Mouse (Mus musculus): ENCODE data around the gene Uts2r. TPM values are rescaled to one million over a fixed set of nuclear protein-coding genes. Genes with fewer than 3 reads are reported as not detected.

The Uts2r gene
- polyA plus RNA-seq, 2 experiments, result not detected

DNA sequence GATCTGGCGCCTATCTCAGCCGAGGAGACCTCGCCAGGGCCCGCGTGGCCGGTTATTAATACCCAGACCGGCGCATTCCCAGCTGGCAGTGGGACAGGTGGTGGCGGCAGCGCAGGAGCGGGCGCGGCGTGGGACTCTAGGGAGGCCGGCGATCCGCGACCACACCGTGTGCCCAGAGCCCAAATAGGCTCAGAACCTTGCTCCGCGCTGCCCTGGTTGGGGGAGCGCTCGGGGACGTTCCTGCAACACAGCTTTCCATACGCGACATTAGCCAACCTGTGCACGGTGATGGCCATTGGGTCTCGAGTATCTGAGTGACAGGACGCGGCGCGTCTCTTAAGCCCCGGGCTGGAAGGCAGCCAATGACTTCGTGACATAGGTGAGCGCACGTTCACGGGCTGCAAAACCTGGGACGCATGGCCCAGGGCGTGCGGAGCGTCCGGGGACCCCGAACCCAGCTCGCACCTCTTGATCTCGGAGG, 3.6 kb upstream of the Uts2r start:
- WGBS (ENCODE audit: insufficient replicate concordance), result 4% methylated on average over 45 of the region's 45 CpGs
- Histone ChIP-seq H3K27ac (no peak overlapping the region), H3K4me1 (replicated peaks; ENCODE audit: control insufficient read depth in 2 of 2, insufficient read depth in 2 of 2, low read length in 1 of 2) (no peaks in the 10 kb centered on the region), H3K36me3 (replicated peaks; ENCODE audit: control insufficient read depth, insufficient read depth, low read depth) (no peaks in the 10 kb centered on the region), H3K4me2 (ENCODE audit: low read depth) (peak overlapping the region; percentile 44), H3K27me3 (ENCODE audit: control insufficient read depth, insufficient read depth, low read length) (peaks cover 23% of the 10 kb centered on the region), H3K4me3 (ENCODE audit: insufficient read depth in 1 of 2, low read depth in 2 of 2, low read length in 2 of 2) (peak overlapping the region in 1 of 2 experiments; percentile 16; a peak in 1 of 4 replicates), H3K9me3 (ENCODE audit: control insufficient read depth, low read length) (no peaks in the 10 kb centered on the region), H3K9ac (replicated peaks) (no peak overlapping the region)
- TF ChIP-seq EP300 (IDR thresholded peaks at IDR 0.05; ENCODE audit: low read depth) (no peak), CTCF (IDR thresholded peaks at IDR 0.05; ENCODE audit: low read depth) (no peak)
- no peak for DNase-seq (ENCODE audit: low read depth in 3 of 3, low spot score in 3 of 3)
- ATAC-seq (ENCODE audit: insufficient read depth), result no peak

DNA sequence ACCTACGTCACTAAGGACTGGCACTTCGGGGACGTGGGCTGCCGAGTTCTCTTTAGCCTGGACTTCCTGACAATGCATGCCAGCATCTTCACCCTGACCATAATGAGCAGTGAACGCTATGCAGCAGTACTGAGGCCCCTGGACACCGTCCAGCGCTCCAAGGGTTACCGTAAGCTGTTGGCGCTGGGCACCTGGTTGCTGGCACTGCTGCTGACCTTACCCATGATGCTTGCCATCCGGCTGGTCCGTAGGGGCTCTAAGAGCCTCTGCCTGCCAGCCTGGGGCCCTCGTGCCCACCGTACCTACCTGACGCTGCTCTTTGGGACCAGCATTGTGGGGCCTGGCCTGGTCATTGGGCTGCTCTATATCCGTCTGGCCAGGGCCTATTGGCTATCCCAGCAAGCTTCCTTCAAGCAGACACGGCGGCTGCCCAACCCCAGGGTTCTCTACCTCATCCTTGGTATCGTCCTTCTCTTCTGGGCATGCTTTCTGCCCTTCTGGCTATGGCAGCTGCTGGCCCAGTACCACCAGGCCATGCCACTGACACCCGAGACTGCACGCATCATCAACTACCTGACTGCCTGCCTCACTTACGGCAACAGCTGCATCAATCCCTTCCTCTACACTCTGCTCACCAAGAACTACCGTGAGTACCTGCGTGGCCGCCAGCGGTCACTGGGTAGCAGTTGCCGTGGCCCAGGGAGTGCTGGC, 720 bp downstream of the Uts2r start:
- no peak overlapping the region for H3K4me3 ChIP-seq (ENCODE audit: insufficient read depth in 1 of 2, low read depth in 2 of 2, low read length in 2 of 2)
- WGBS (ENCODE audit: insufficient replicate concordance), result 81% methylated on average over 26 of the region's 26 CpGs
- no peaks in the 10 kb centered on the region for H3K9me3 ChIP-seq (ENCODE audit: control insufficient read depth, low read length)
- TF ChIP-seq EP300 (IDR thresholded peaks at IDR 0.05; ENCODE audit: low read depth) (no peak), CTCF (IDR thresholded peaks at IDR 0.05; ENCODE audit: low read depth) (no peak)
- ATAC-seq (ENCODE audit: insufficient read depth) (no peak), DNase-seq (ENCODE audit: low read depth in 3 of 3, low spot score in 3 of 3) (no peak)
- no peak overlapping the region for H3K9ac ChIP-seq (replicated peaks)
- H3K4me2 ChIP-seq (ENCODE audit: low read depth), result no peak overlapping the region
- H3K27ac ChIP-seq, result no peak overlapping the region
- H3K27me3 ChIP-seq (ENCODE audit: control insufficient read depth, insufficient read depth, low read length), result peaks cover 16% of the 10 kb centered on the region
- H3K4me1 ChIP-seq (replicated peaks; ENCODE audit: control insufficient read depth in 2 of 2, insufficient read depth in 2 of 2, low read length in 1 of 2), result no peaks in the 10 kb centered on the region
- no peaks in the 10 kb centered on the region for H3K36me3 ChIP-seq (replicated peaks; ENCODE audit: control insufficient read depth, insufficient read depth, low read depth)

DNA sequence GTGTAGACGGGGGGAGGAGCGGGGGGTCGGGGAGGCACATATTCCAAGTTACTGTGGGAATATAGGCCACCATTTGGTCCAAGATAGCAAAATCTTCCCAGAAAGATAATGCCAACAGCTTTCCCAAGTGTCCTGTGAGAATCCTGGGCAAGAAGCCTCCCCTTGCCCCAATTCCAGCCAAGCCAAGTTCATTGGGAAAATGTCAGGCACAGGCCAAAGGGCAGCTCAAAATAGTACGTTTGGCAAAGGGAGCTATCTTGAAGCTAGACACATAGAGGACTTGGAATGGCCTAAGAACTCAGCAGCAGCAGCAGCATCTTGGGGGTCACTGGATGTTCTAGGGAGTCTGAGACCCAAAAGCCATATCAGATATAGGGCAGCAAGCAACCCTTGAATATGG, 3.7 kb downstream of the Uts2r start:
- no peaks in the 10 kb centered on the region for H3K27me3 ChIP-seq (ENCODE audit: control insufficient read depth, insufficient read depth, low read length)
- H3K9ac ChIP-seq (replicated peaks), result no peak overlapping the region
- no peak overlapping the region for H3K4me3 ChIP-seq (ENCODE audit: insufficient read depth in 1 of 2, low read depth in 2 of 2, low read length in 2 of 2)
- H3K9me3 ChIP-seq (ENCODE audit: control insufficient read depth, low read length), result no peaks in the 10 kb centered on the region
- WGBS (ENCODE audit: insufficient replicate concordance), result 73% methylated on average over 4 of the region's 4 CpGs
- no peak overlapping the region for H3K27ac ChIP-seq
- no peak for ATAC-seq (ENCODE audit: insufficient read depth)
- H3K4me1 ChIP-seq (replicated peaks; ENCODE audit: control insufficient read depth in 2 of 2, insufficient read depth in 2 of 2, low read length in 1 of 2), result no peaks in the 10 kb centered on the region
- H3K36me3 ChIP-seq (replicated peaks; ENCODE audit: control insufficient read depth, insufficient read depth, low read depth), result no peaks in the 10 kb centered on the region
- TF ChIP-seq CTCF (IDR thresholded peaks at IDR 0.05; ENCODE audit: low read depth) (no peak), EP300 (IDR thresholded peaks at IDR 0.05; ENCODE audit: low read depth) (no peak)
- no peak for DNase-seq (ENCODE audit: low read depth in 3 of 3, low spot score in 3 of 3)
- H3K4me2 ChIP-seq (ENCODE audit: low read depth), result no peak overlapping the region

DNA sequence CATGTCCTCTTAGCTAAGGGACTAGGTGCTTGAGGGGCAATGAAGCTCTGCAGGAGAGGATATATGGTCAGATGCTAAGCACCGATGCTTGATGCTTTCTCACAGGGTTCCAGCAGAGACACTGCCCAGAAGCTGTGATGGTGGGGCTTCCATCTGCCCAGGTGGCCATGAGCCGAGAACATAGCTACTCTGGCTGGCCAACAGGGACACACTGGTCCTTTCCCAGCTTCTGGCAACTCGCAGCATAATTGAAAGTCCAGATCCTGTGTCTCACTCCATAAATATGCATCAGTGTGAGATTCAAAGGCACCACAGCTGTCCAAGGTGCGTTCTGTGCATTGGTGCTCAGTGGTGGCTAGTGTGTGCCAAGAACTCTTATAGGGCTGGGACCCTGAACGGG, 13.1 kb downstream of the Uts2r start:
- Histone ChIP-seq H3K4me3 (ENCODE audit: insufficient read depth in 1 of 2, low read depth in 2 of 2, low read length in 2 of 2) (no peak overlapping the region), H3K27me3 (ENCODE audit: control insufficient read depth, insufficient read depth, low read length) (no peaks in the 10 kb centered on the region)
- ATAC-seq (ENCODE audit: insufficient read depth), result no peak

DNA sequence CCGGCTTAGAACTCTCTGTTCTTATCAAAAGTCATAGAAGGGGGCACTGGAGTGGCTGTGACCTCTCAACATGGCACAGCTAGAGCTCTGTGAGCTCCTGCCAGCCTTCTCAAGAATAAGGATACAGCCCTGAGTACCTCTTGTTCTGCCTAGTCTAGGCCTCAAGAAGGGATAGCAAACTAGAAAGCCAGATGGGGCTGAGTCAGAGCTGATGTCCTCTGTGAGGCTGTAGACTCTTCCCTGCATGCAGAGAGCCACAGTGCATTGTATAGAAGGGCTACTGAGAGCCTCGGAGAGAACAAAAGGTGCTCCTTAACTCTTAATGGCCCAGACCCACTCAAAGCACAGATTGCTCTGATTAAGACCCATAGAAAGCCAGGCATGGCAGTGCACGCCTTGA, 14.2 kb downstream of the Uts2r start:
- Histone ChIP-seq H3K4me1 (replicated peaks; ENCODE audit: control insufficient read depth in 2 of 2, insufficient read depth in 2 of 2, low read length in 1 of 2) (no peaks in the 10 kb centered on the region), H3K27ac (no peak overlapping the region), H3K9ac (replicated peaks) (no peak overlapping the region), H3K36me3 (replicated peaks; ENCODE audit: control insufficient read depth, insufficient read depth, low read depth) (no peaks in the 10 kb centered on the region), H3K27me3 (ENCODE audit: control insufficient read depth, insufficient read depth, low read length) (no peaks in the 10 kb centered on the region), H3K4me3 (ENCODE audit: insufficient read depth in 1 of 2, low read depth in 2 of 2, low read length in 2 of 2) (no peak overlapping the region), H3K9me3 (ENCODE audit: control insufficient read depth, low read length) (no peaks in the 10 kb centered on the region), H3K4me2 (ENCODE audit: low read depth) (no peak overlapping the region)
- no peak for DNase-seq (ENCODE audit: low read depth in 3 of 3, low spot score in 3 of 3)
- WGBS (ENCODE audit: insufficient replicate concordance), result 50% methylated on average over 3 of the region's 3 CpGs
- no peak for TF ChIP-seq CTCF (IDR thresholded peaks at IDR 0.05; ENCODE audit: low read depth)
- no peak for TF ChIP-seq EP300 (IDR thresholded peaks at IDR 0.05; ENCODE audit: low read depth)
- no peak for ATAC-seq (ENCODE audit: insufficient read depth)

More for the DNA sequence above, 13.1 kb downstream of the Uts2r start:
- Histone ChIP-seq H3K4me1 (replicated peaks; ENCODE audit: control insufficient read depth in 2 of 2, insufficient read depth in 2 of 2, low read length in 1 of 2) (no peaks in the 10 kb centered on the region), H3K9me3 (ENCODE audit: control insufficient read depth, low read length) (no peaks in the 10 kb centered on the region), H3K9ac (replicated peaks) (no peak overlapping the region), H3K36me3 (replicated peaks; ENCODE audit: control insufficient read depth, insufficient read depth, low read depth) (no peaks in the 10 kb centered on the region), H3K4me2 (ENCODE audit: low read depth) (no peak overlapping the region), H3K27ac (no peak overlapping the region)
- TF ChIP-seq CTCF (IDR thresholded peaks at IDR 0.05; ENCODE audit: low read depth), result no peak
- TF ChIP-seq EP300 (IDR thresholded peaks at IDR 0.05; ENCODE audit: low read depth), result no peak
- WGBS (ENCODE audit: insufficient replicate concordance), result 59% methylated on average over 5 of the region's 5 CpGs
- no peak for DNase-seq (ENCODE audit: low read depth in 3 of 3, low spot score in 3 of 3)

All from liver, embryonic 14.5 days (tissue).